Mouse (Mus musculus): ENCODE data around the gene Serinc3. TPM values are rescaled to one million over a fixed set of nuclear protein-coding genes. Genes with fewer than 3 reads are reported as not detected.
"Not testable (repeated sequence)": the region's sequence is repeated elsewhere in the genome, so short reads cannot be mapped to it uniquely, and the experiment has no call there.

Serinc3 gene
- total RNA-seq, 2 experiments from 2014 or later = 209 to 218 TPM

- DNase-seq (ENCODE audit: low spot score in 2 of 2) = no peak
Measured at GRCm38 (mm10) chr2:163634211-163634610, 10.7 kb downstream of the Serinc3 start.

GRCm38 (mm10) chr2:163631715-163632114, 13.2 kb downstream of the Serinc3 start:
- no peak for DNase-seq (ENCODE audit: low spot score in 2 of 2)

- no peak for DNase-seq (ENCODE audit: low spot score in 2 of 2)
Measured at GRCm38 (mm10) chr2:163631223-163631622, 13.7 kb downstream of the Serinc3 start.

- DNase-seq (ENCODE audit: low spot score in 2 of 2) = not testable (repeated sequence)
Measured at GRCm38 (mm10) chr2:163621401-163621800, 23.5 kb downstream of the Serinc3 start.

- DNase-seq (ENCODE audit: low spot score in 2 of 2) = no peak
Measured at GRCm38 (mm10) chr2:163620451-163620850, 24.5 kb downstream of the Serinc3 start.

GRCm38 (mm10) chr2:163617874-163618273, 27.1 kb downstream of the Serinc3 start:
- no peak for DNase-seq (ENCODE audit: low spot score in 2 of 2)

- DNase-seq (ENCODE audit: low spot score in 2 of 2) = no peak
Measured at GRCm38 (mm10) chr2:163617232-163617863, 27.6 kb downstream of the Serinc3 start.

GRCm38 (mm10) chr2:163616652-163617227, 28.2 kb downstream of the Serinc3 start:
- no peak for DNase-seq (ENCODE audit: low spot score in 2 of 2)

GRCm38 (mm10) chr2:163615906-163616651, 28.9 kb downstream of the Serinc3 start:
- DNase-seq (ENCODE audit: low spot score in 2 of 2) = no peak

- no peak for DNase-seq (ENCODE audit: low spot score in 2 of 2)
Measured at GRCm38 (mm10) chr2:163615401-163615800, 29.5 kb downstream of the Serinc3 start.

GRCm38 (mm10) chr2:163613990-163614389, 30.9 kb downstream of the Serinc3 start:
- no peak for DNase-seq (ENCODE audit: low spot score in 2 of 2)

- no peak for DNase-seq (ENCODE audit: low spot score in 2 of 2)
Measured at GRCm38 (mm10) chr2:163613206-163613605, 31.7 kb downstream of the Serinc3 start.

- DNase-seq (ENCODE audit: low spot score in 2 of 2) = no peak
Measured at GRCm38 (mm10) chr2:163611176-163611575, 33.8 kb downstream of the Serinc3 start.

- DNase-seq (ENCODE audit: low spot score in 2 of 2) = no peak
Measured at GRCm38 (mm10) chr2:163609281-163609975, 35.5 kb downstream of the Serinc3 start.

GRCm38 (mm10) chr2:163608008-163608407, 36.9 kb downstream of the Serinc3 start:
- DNase-seq (ENCODE audit: low spot score in 2 of 2) = no peak

GRCm38 (mm10) chr2:163606161-163606560, 38.8 kb downstream of the Serinc3 start:
- DNase-seq (ENCODE audit: low spot score in 2 of 2) = no peak

- peak; percentile 85 to 89 for DNase-seq (ENCODE audit: low spot score in 2 of 2)
Measured at GRCm38 (mm10) chr2:163602101-163602971, 42.6 kb downstream of the Serinc3 start, which contains the start of gene Ttpal. TSS of gene Ttpal (plus strand) at chr2:163602314.

- no peak for DNase-seq (ENCODE audit: low spot score in 2 of 2)
Measured at GRCm38 (mm10) chr2:163601712-163602100, 43.2 kb downstream of the Serinc3 start.

GRCm38 (mm10) chr2:163601066-163601465, 43.9 kb downstream of the Serinc3 start:
- no peak for DNase-seq (ENCODE audit: low spot score in 2 of 2)

GRCm38 (mm10) chr2:163599226-163599625, 45.7 kb downstream of the Serinc3 start:
- DNase-seq (ENCODE audit: low spot score in 2 of 2) = peak; percentile 30 to 43

- DNase-seq (ENCODE audit: low spot score in 2 of 2) = peak; percentile 24 to 63
Measured at GRCm38 (mm10) chr2:163597661-163598060, 47.3 kb downstream of the Serinc3 start.
